9 mouse cellular contexts compared by ENCODE assay signal in genomic region chr4:108338811-108339210, GRCm38 (mm10). TPM values are rescaled to one million over a fixed set of nuclear protein-coding genes. Genes with fewer than 3 reads are reported as not detected.
A peak's percentile ranks its signal among the peaks of the same experiment; 100 is the strongest.
DNase-seq lines count a peak whose midpoint lies in the region; ATAC-seq and TF ChIP-seq lines count a peak whose summit lies in the region.
"Had no signal": no experiment of that assay in that cellular context is flagged by ENCODE, and none has a peak within 500 bp of the region (broad histone marks: within the 10 kb centered on the region; RNA-seq: fewer than 3 reads in every experiment).

No protein-coding gene starts in this region.

- H3K4me3 ChIP-seq in kidney, embryonic 16.5 days (ENCODE audit: low read length): no peak overlapping the region
- H3K4me3 ChIP-seq in ES-E14 (ENCODE audit: insufficient read depth in 1 of 2, low read depth in 1 of 2, low read length in 2 of 2, poor library complexity in 1 of 2, severe bottlenecking in 1 of 2): no peak overlapping the region
- no peak overlapping the region for H3K4me3 ChIP-seq in forebrain, embryonic 11.5 days (ENCODE audit: low read depth, low read length)
- H3K4me3 ChIP-seq: liver, embryonic 13.5 days had no signal

- H3K9ac ChIP-seq in kidney, embryonic 16.5 days (replicated peaks; ENCODE audit: low read length): 0 out of 2 replicates have a peak overlapping the region, but pooled peaks have one; percentile 22
- H3K9ac ChIP-seq in ES-E14 (ENCODE audit: insufficient read depth, low read depth, low read length, poor library complexity, severe bottlenecking): peak overlapping the region; percentile 12; the same call in 1 of the 2 replicates
- H3K9ac ChIP-seq in forebrain, embryonic 11.5 days (ENCODE audit: low read length): no peak overlapping the region
- H3K9ac ChIP-seq: liver, embryonic 13.5 days had no signal

- ATAC-seq in kidney, embryonic 16.5 days (ENCODE audit: low FRiP score, low TSS enrichment): no peak
- ATAC-seq in forebrain, embryonic 11.5 days (replicated peaks; ENCODE audit: low FRiP score): peak; percentile 25; the same call in 1 of the 2 replicates
- no peak for ATAC-seq in erythroblast, adult 5-6 weeks (replicated peaks; ENCODE audit: low FRiP score, poor library complexity, severe bottlenecking)

- H3K27ac ChIP-seq in kidney, embryonic 16.5 days (ENCODE audit: low read length): no peak overlapping the region
- peak overlapping the region; percentile 62 for H3K27ac ChIP-seq in ES-E14 (ENCODE audit: insufficient read depth, low read depth, low read length, poor library complexity, severe bottlenecking)
- H3K27ac ChIP-seq in forebrain, embryonic 11.5 days (ENCODE audit: low read depth, low read length): 0 out of 2 replicates have a peak overlapping the region, but pooled peaks have one; percentile 2
- H3K27ac ChIP-seq: liver, embryonic 13.5 days had no signal

- in situ Hi-C loops in ES-E14 (cut with MboI; ENCODE audit: low sequenced_read_pairs in 2 of 2, unreplicated experiment in 2 of 2): no loop called here

- no peaks in the 10 kb centered on the region for H3K9me3 ChIP-seq in kidney, embryonic 16.5 days (ENCODE audit: low read length)
- no peaks in the 10 kb centered on the region for H3K9me3 ChIP-seq in ES-E14 (ENCODE audit: control insufficient read depth, insufficient read depth, low read depth, low read length)
- no peaks in the 10 kb centered on the region for H3K9me3 ChIP-seq in forebrain, embryonic 11.5 days (ENCODE audit: control insufficient read depth, low read length)
- H3K9me3 ChIP-seq: liver, embryonic 13.5 days had no signal

- no peak overlapping the region for H3K4me2 ChIP-seq in kidney, embryonic 16.5 days (replicated peaks; ENCODE audit: low read depth, low read length)
- H3K4me2 ChIP-seq in forebrain, embryonic 11.5 days (ENCODE audit: low read depth, low read length, severe bottlenecking): no peak overlapping the region
- H3K4me2 ChIP-seq: liver, embryonic 13.5 days had no signal

- peaks cover 36% of the 10 kb centered on the region for H3K36me3 ChIP-seq in kidney, embryonic 16.5 days (ENCODE audit: insufficient read depth, low read length)
- peaks cover 11% of the 10 kb centered on the region for H3K36me3 ChIP-seq in ES-E14 (ENCODE audit: control insufficient read depth, insufficient read depth, low read length, poor library complexity, severe bottlenecking)
- peaks cover 6% of the 10 kb centered on the region; the same call in 1 of the 2 replicates for H3K36me3 ChIP-seq in forebrain, embryonic 11.5 days (ENCODE audit: control insufficient read depth, insufficient read depth, low read length)

- 73% methylated on average over 10 of the region's 10 CpGs for WGBS in kidney, embryonic 16.5 days
- 64% methylated on average over 10 of the region's 10 CpGs for WGBS in forebrain, embryonic 11.5 days

- H3K27me3 ChIP-seq in kidney, embryonic 16.5 days (ENCODE audit: insufficient read depth, low read length): no peaks in the 10 kb centered on the region
- no peaks in the 10 kb centered on the region for H3K27me3 ChIP-seq in forebrain, embryonic 11.5 days (ENCODE audit: control insufficient read depth, insufficient read depth, low read length)
- H3K27me3 ChIP-seq: liver, embryonic 13.5 days had no signal

- H3K4me1 ChIP-seq in kidney, embryonic 16.5 days (ENCODE audit: insufficient read depth, low read length): no peaks in the 10 kb centered on the region
- H3K4me1 ChIP-seq in ES-E14 (ENCODE audit: control insufficient read depth in 2 of 2, insufficient read depth in 2 of 2, low read length in 2 of 2, poor library complexity in 1 of 2): peaks cover 10 to 16% of the 10 kb centered on the region in 2 experiments
- no peaks in the 10 kb centered on the region; the same call in 1 of the 2 replicates for H3K4me1 ChIP-seq in forebrain, embryonic 11.5 days (replicated peaks; ENCODE audit: control insufficient read depth, insufficient read depth, low read length)

- DNase-seq in kidney, adult 18-20 months: no peak
- no peak for DNase-seq in ES-E14 (ENCODE audit: low read depth, low spot score)
- no peak for DNase-seq in forebrain, embryonic 11.5 days (ENCODE audit: low spot score)
- DNase-seq in layer of hippocampus, postnatal 36 days: peak; percentile 29 to 33
- DNase-seq in kidney, postnatal 36 days: no peak
- no peak for DNase-seq in adipocyte (ENCODE audit: low spot score)

TF ChIP-seq in ES-E14, 5 proteins besides CTCF, POLR2A, EP300 and RAD21:
- TF ChIP-seq HCFC1 (IDR thresholded peaks at IDR 0.05; ENCODE audit: borderline replicate concordance, insufficient read depth, low read length) (no peak), CHD2 (IDR thresholded peaks at IDR 0.05; ENCODE audit: low read depth, low read length) (no peak), ZNF384 (IDR thresholded peaks at IDR 0.05; ENCODE audit: low read depth, low read length) (no peak), ZC3H11A (IDR thresholded peaks at IDR 0.05; ENCODE audit: borderline replicate concordance, low read depth, low read length) (no peak), MAFK (IDR thresholded peaks at IDR 0.05; ENCODE audit: insufficient read depth, low read depth, low read length) (no peak)
TF ChIP-seq in ES-E14: peak in this region for 0.

RNA-seq across cellular contexts. Expression of gene Coa7, which starts 10.9 kb away (rescaled TPM):
- 52.9 and 54.1 TPM in 2 replicates for polyA plus RNA-seq in kidney, embryonic 16.5 days (2015; fragmentation: Nextera tagmentation; extraction: Ambion mirVana)
- total RNA-seq in ES-E14 (2012; rRNA removed): 24.7 and 37.0 TPM in 2 replicates
- 54.5 and 56.8 TPM in 2 replicates for polyA plus RNA-seq in forebrain, embryonic 11.5 days (2014; fragmentation: Nextera tagmentation; extraction: Ambion mirVana)
- 10 to 100 TPM; 21.9 to 22.9 TPM for total RNA-seq in layer of hippocampus, postnatal 36 days (2021)
- 0.38 and 14.2 TPM in 2 replicates for total RNA-seq in erythroblast, adult 5-6 weeks (2015; ENCODE audit: low replicate concordance)
- total RNA-seq in erythroblast, adult 5-6 weeks (2017; ENCODE audit: low replicate concordance): 0.51 and 0.70 TPM in 2 replicates

RNA-seq across cellular contexts. Expression of gene Zyg11b, which starts 37.9 kb away (rescaled TPM):
- 11.6 and 11.7 TPM in 2 replicates for polyA plus RNA-seq in kidney, embryonic 16.5 days (2015; fragmentation: Nextera tagmentation; extraction: Ambion mirVana)
- total RNA-seq in ES-E14 (2012; rRNA removed): 13.3 and 13.6 TPM in 2 replicates
- polyA plus RNA-seq in forebrain, embryonic 11.5 days (2014; fragmentation: Nextera tagmentation; extraction: Ambion mirVana): 24.3 and 28.8 TPM in 2 replicates
- total RNA-seq in layer of hippocampus, postnatal 36 days (2021): 100 to 1,000 TPM; 101 to 110 TPM
- 3.8 and 4.0 TPM in 2 replicates for total RNA-seq in erythroblast, adult 5-6 weeks (2015; ENCODE audit: low replicate concordance)
- total RNA-seq in erythroblast, adult 5-6 weeks (2017; ENCODE audit: low replicate concordance): 3.8 and 3.9 TPM in 2 replicates

RNA-seq across cellular contexts. Expression of gene Shisal2a, which starts 44.3 kb away (rescaled TPM):
- 0.29 and 1.1 TPM in 2 replicates for polyA plus RNA-seq in kidney, embryonic 16.5 days (2015; fragmentation: Nextera tagmentation; extraction: Ambion mirVana)
- total RNA-seq in ES-E14 (2012; rRNA removed): 1.5 and 5.5 TPM in 2 replicates
- polyA plus RNA-seq in forebrain, embryonic 11.5 days (2014; fragmentation: Nextera tagmentation; extraction: Ambion mirVana): 1.7 and 3.0 TPM in 2 replicates
- not detected for total RNA-seq in layer of hippocampus, postnatal 36 days (2021)
- total RNA-seq in erythroblast, adult 5-6 weeks (2015; ENCODE audit: low replicate concordance): not detected in 2 replicates
- total RNA-seq in erythroblast, adult 5-6 weeks (2017; ENCODE audit: low replicate concordance): not detected in 2 replicates

Comparison
In these comparisons a context has a peak if more than half of its experiments do, and no peak if none do; other contexts are left out.
1. DNase-seq: peak in layer of hippocampus, postnatal 36 days (2 of 2); none in kidney, adult 18-20 months (single experiment), ES-E14 (single experiment), forebrain, embryonic 11.5 days (single experiment), kidney, postnatal 36 days (0 of 2) and adipocyte (single experiment).